Mouse (Mus musculus) neural tube, embryonic 13.5 days (tissue): ENCODE measurements around the gene Mpp3. TPM values are rescaled to one million over a fixed set of nuclear protein-coding genes. Genes with fewer than 3 reads are reported as not detected.

Source experiments
- ATAC-seq: fragments of 200-750 bp; cut with Nextera tagmentation; 2 replicates; pipeline ENCODE4 v1.8.0; 2017; ENCODE audit warnings: low read depth, mild to moderate bottlenecking, moderate TSS enrichment, moderate library complexity
- H3K27ac ChIP-seq: fragments of 300-500 bp; sonication (generic); replicated peaks from 2 replicates; pipeline ENCODE4 v1.5.1; 2015; ENCODE audit warnings: moderate library complexity, mild to moderate bottlenecking, inconsistent platforms
- H3K27me3 ChIP-seq: fragments of 300-500 bp; sonication (generic); 2 replicates; pipeline ENCODE4 v1.6.1; 2015; ENCODE audit warnings: mild to moderate bottlenecking, inconsistent platforms
- H3K36me3 ChIP-seq: fragments of 300-500 bp; sonication (generic); 2 replicates; pipeline ENCODE4 v1.6.1; 2015; ENCODE audit warnings: mild to moderate bottlenecking, inconsistent platforms
- H3K4me1 ChIP-seq: fragments of 300-500 bp; sonication (generic); replicated peaks from 2 replicates; pipeline ENCODE4 v1.6.1; 2015; ENCODE audit warnings: inconsistent platforms
- H3K4me2 ChIP-seq: fragments of 300-500 bp; sonication (generic); 2 replicates; pipeline ENCODE4 v1.6.1; 2015; ENCODE audit warnings: inconsistent platforms, mild to moderate bottlenecking, moderate library complexity
- H3K4me3 ChIP-seq: fragments of 300-500 bp; sonication (generic); 2 replicates; pipeline ENCODE4 v1.5.1; 2015; ENCODE audit warnings: mild to moderate bottlenecking, inconsistent platforms
- H3K9ac ChIP-seq: fragments of 300-500 bp; sonication (generic); 2 replicates; pipeline ENCODE4 v1.6.1; 2015; ENCODE audit warnings: moderate library complexity, mild to moderate bottlenecking, inconsistent platforms
- H3K9me3 ChIP-seq: fragments of 300-500 bp; sonication (generic); 2 replicates; pipeline ENCODE4 v1.6.1; 2016; ENCODE audit warnings: inconsistent platforms
- WGBS: fragments of 180-500 bp; shearing (Covaris S2); methylation state at CpG from one replicate; pipeline ENCODE4 v1.1.7; 2015; 5-methylcytosine and 5-hydroxymethylcytosine counted together
- polyA plus RNA-seq: library from polyadenylated mRNA; unstranded; fragments of >200 nt; fragmentation: Nextera tagmentation; extraction: Ambion mirVana; gene quantifications from 2 replicates; pipeline ENCODE4 v1.2.1, GENCODE M21; 2015

The Mpp3 gene
- polyA plus RNA-seq, 1 experiment from 2014 or later, result 49.6 TPM

- no peak overlapping the region for H3K4me3 ChIP-seq
- no peak overlapping the region for H3K27ac ChIP-seq
- no peaks in the 10 kb centered on the region for H3K36me3 ChIP-seq
- H3K9me3 ChIP-seq, result no peaks in the 10 kb centered on the region
- H3K27me3 ChIP-seq, result no peaks in the 10 kb centered on the region
- peaks cover 7% of the 10 kb centered on the region; the same call in 1 of the 2 replicates for H3K4me1 ChIP-seq
- WGBS, result 79% methylated on average over 7 of the region's 7 CpGs
- no peak overlapping the region for H3K4me2 ChIP-seq
- ATAC-seq, result no peak
- H3K9ac ChIP-seq, result no peak overlapping the region
Measured at GRCm38 (mm10) chr11:102036336-102036735, 8.1 kb upstream of the Mpp3 start.

- Histone ChIP-seq H3K27ac (no peak overlapping the region), H3K9ac (no peak overlapping the region), H3K36me3 (no peaks in the 10 kb centered on the region), H3K4me1 (peaks cover 7% of the 10 kb centered on the region; the same call in 1 of the 2 replicates), H3K27me3 (no peaks in the 10 kb centered on the region), H3K4me3 (no peak overlapping the region), H3K4me2 (no peak overlapping the region), H3K9me3 (no peaks in the 10 kb centered on the region)
- 76% methylated on average over 5 of the region's 5 CpGs for WGBS
- ATAC-seq, result no peak
Measured at GRCm38 (mm10) chr11:102035456-102035960, 7.2 kb upstream of the Mpp3 start.

- Histone ChIP-seq H3K4me3 (no peak overlapping the region), H3K9ac (no peak overlapping the region), H3K9me3 (no peaks in the 10 kb centered on the region), H3K4me2 (no peak overlapping the region), H3K27ac (no peak overlapping the region), H3K27me3 (no peaks in the 10 kb centered on the region), H3K36me3 (no peaks in the 10 kb centered on the region), H3K4me1 (peaks cover 12% of the 10 kb centered on the region)
- ATAC-seq, result no peak
- 51% methylated on average over 8 of the region's 8 CpGs for WGBS
Measured at GRCm38 (mm10) chr11:102034887-102035286, 6.6 kb upstream of the Mpp3 start.

GRCm38 (mm10) chr11:102033055-102033591 is 4.9 kb upstream of the Mpp3 start:
- H3K4me3 ChIP-seq, result no peak overlapping the region
- 92% methylated on average over 12 of the region's 12 CpGs for WGBS
- no peak for ATAC-seq
- peaks cover 17% of the 10 kb centered on the region for H3K4me1 ChIP-seq
- H3K27ac ChIP-seq, result no peak overlapping the region
- H3K36me3 ChIP-seq, result no peaks in the 10 kb centered on the region
- no peaks in the 10 kb centered on the region for H3K9me3 ChIP-seq
- no peaks in the 10 kb centered on the region for H3K27me3 ChIP-seq
- no peak overlapping the region for H3K9ac ChIP-seq
- H3K4me2 ChIP-seq, result no peak overlapping the region

- WGBS, result 71% methylated on average over 7 of the region's 7 CpGs
- H3K9me3 ChIP-seq, result no peaks in the 10 kb centered on the region
- H3K36me3 ChIP-seq, result no peaks in the 10 kb centered on the region
- H3K4me3 ChIP-seq, result no peak overlapping the region
- H3K27ac ChIP-seq, result no peak overlapping the region
- H3K4me1 ChIP-seq, result peaks cover 28% of the 10 kb centered on the region
- no peak for ATAC-seq
- no peak overlapping the region for H3K4me2 ChIP-seq
- no peaks in the 10 kb centered on the region for H3K27me3 ChIP-seq
- no peak overlapping the region for H3K9ac ChIP-seq
Measured at GRCm38 (mm10) chr11:102031149-102031548, 2.9 kb upstream of the Mpp3 start.

- 19% methylated on average over 7 of the region's 7 CpGs for WGBS
- H3K4me3 ChIP-seq, result no peak overlapping the region
- H3K36me3 ChIP-seq, result no peaks in the 10 kb centered on the region
- no peaks in the 10 kb centered on the region for H3K9me3 ChIP-seq
- no peak for ATAC-seq
- no peak overlapping the region for H3K9ac ChIP-seq
- no peak overlapping the region for H3K27ac ChIP-seq
- peaks cover 37% of the 10 kb centered on the region for H3K4me1 ChIP-seq
- H3K27me3 ChIP-seq, result no peaks in the 10 kb centered on the region
- H3K4me2 ChIP-seq, result no peak overlapping the region
Measured at GRCm38 (mm10) chr11:102029966-102030365, 1.7 kb upstream of the Mpp3 start.

- no peak overlapping the region for H3K4me2 ChIP-seq
Measured at GRCm38 (mm10) chr11:102029304-102029703, 1.0 kb upstream of the Mpp3 start.

GRCm38 (mm10) chr11:102027361-102028017 is 772 bp downstream of the Mpp3 start:
- peak overlapping the region; percentile 96 for H3K27ac ChIP-seq
- peaks cover 11% of the 10 kb centered on the region for H3K36me3 ChIP-seq
- peak overlapping the region; percentile 86 for H3K9ac ChIP-seq
- no peaks in the 10 kb centered on the region for H3K27me3 ChIP-seq
- peaks cover 52% of the 10 kb centered on the region for H3K4me1 ChIP-seq
- 3% methylated on average over 12 of the region's 12 CpGs for WGBS
- no peaks in the 10 kb centered on the region for H3K9me3 ChIP-seq
- peak overlapping the region; percentile 65 for H3K4me2 ChIP-seq
- peak; percentile 17; the same call in 1 of the 2 replicates for ATAC-seq
- H3K4me3 ChIP-seq, result peak overlapping the region; percentile 62

More at GRCm38 (mm10) chr11:102029304-102029703, 1.0 kb upstream of the Mpp3 start:
- WGBS, result 90% methylated on average over 4 of the region's 4 CpGs
- no peak overlapping the region for H3K4me3 ChIP-seq
- H3K4me1 ChIP-seq, result peaks cover 39% of the 10 kb centered on the region
- no peaks in the 10 kb centered on the region for H3K27me3 ChIP-seq
- no peak for ATAC-seq
- no peaks in the 10 kb centered on the region for H3K9me3 ChIP-seq
- H3K36me3 ChIP-seq, result no peaks in the 10 kb centered on the region
- H3K9ac ChIP-seq, result no peak overlapping the region
- H3K27ac ChIP-seq, result no peak overlapping the region

GRCm38 (mm10) chr11:102026694-102027360 is 1.4 kb downstream of the Mpp3 start:
- peak; percentile 93 for ATAC-seq
- H3K4me3 ChIP-seq, result peak overlapping the region; percentile 62
- peaks cover 18% of the 10 kb centered on the region for H3K36me3 ChIP-seq
- peak overlapping the region; percentile 86 for H3K9ac ChIP-seq
- under 1% methylated on average over 61 of the region's 73 CpGs for whole genome bisulfite sequencing
- H3K9me3 ChIP-seq, result no peaks in the 10 kb centered on the region
- no peaks in the 10 kb centered on the region for H3K27me3 ChIP-seq
- H3K4me1 ChIP-seq, result peaks cover 52% of the 10 kb centered on the region
- peak overlapping the region; percentile 96 for H3K27ac ChIP-seq
- H3K4me2 ChIP-seq, result peak overlapping the region; percentile 65

GRCm38 (mm10) chr11:102025991-102026660 is 2.1 kb downstream of the Mpp3 start:
- ATAC-seq, result peak; percentile 29; the same call in 1 of the 2 replicates
- WGBS, result 3% methylated on average over 22 of the region's 23 CpGs

GRCm38 (mm10) chr11:102025354-102025753 is 2.9 kb downstream of the Mpp3 start:
- no peak for ATAC-seq
- Histone ChIP-seq H3K36me3 (peaks cover 20% of the 10 kb centered on the region), H3K27me3 (no peaks in the 10 kb centered on the region), H3K4me3 (peak overlapping the region; percentile 62), H3K4me2 (peak overlapping the region; percentile 65), H3K27ac (0 out of 2 replicates have a peak overlapping the region, but pooled peaks have one; percentile 3), H3K9me3 (no peaks in the 10 kb centered on the region), H3K9ac (peak overlapping the region; percentile 86), H3K4me1 (peaks cover 52% of the 10 kb centered on the region)
- 30% methylated on average over 7 of the region's 7 CpGs for WGBS

More at GRCm38 (mm10) chr11:102025991-102026660, 2.1 kb downstream of the Mpp3 start:
- peak overlapping the region; percentile 86 for H3K9ac ChIP-seq
- peak overlapping the region; percentile 62 for H3K4me3 ChIP-seq
- H3K4me2 ChIP-seq, result peak overlapping the region; percentile 65
- H3K9me3 ChIP-seq, result no peaks in the 10 kb centered on the region
- peak overlapping the region; percentile 96 for H3K27ac ChIP-seq
- H3K4me1 ChIP-seq, result peaks cover 52% of the 10 kb centered on the region
- no peaks in the 10 kb centered on the region for H3K27me3 ChIP-seq
- H3K36me3 ChIP-seq, result peaks cover 20% of the 10 kb centered on the region
